Mouse (Mus musculus): ENCODE data around the gene Acsl5.

The Acsl5 gene

GRCm38 (mm10) chr19:55251383-55252124 lies at the start of gene Acsl5:
Gene Acsl5, plus strand, starts transcription at chr19:55251938.
- no peak for DNase-seq (ENCODE audit: low spot score in 2 of 2)

- no peak for DNase-seq (ENCODE audit: low spot score in 2 of 2)
These were observed 45.1 kb upstream of the Acsl5 start for GRCm38 (mm10) chr19:55206482-55207138.

GRCm38 (mm10) chr19:55207205-55207604 lies 44.5 kb upstream of the Acsl5 start:
- DNase-seq (ENCODE audit: low spot score in 2 of 2) = no peak

GRCm38 (mm10) chr19:55207746-55208538 lies 43.8 kb upstream of the Acsl5 start:
- DNase-seq (ENCODE audit: low spot score in 2 of 2) = no peak

GRCm38 (mm10) chr19:55208654-55209053 lies 43.1 kb upstream of the Acsl5 start:
- DNase-seq (ENCODE audit: low spot score in 2 of 2) = no peak

- DNase-seq (ENCODE audit: low spot score in 2 of 2) = no peak
These were observed 42.7 kb upstream of the Acsl5 start for GRCm38 (mm10) chr19:55209084-55209483.

GRCm38 (mm10) chr19:55211698-55212097 lies 40.0 kb upstream of the Acsl5 start:
- DNase-seq (ENCODE audit: low spot score in 2 of 2) = no peak

- peak in 1 of 2 experiments; percentile 41 for DNase-seq (ENCODE audit: low spot score in 2 of 2)
These were observed 38.0 kb upstream of the Acsl5 start for GRCm38 (mm10) chr19:55213617-55214340.

- peak in 1 of 2 experiments; percentile 51 for DNase-seq (ENCODE audit: low spot score in 2 of 2)
These were observed 34.9 kb upstream of the Acsl5 start for GRCm38 (mm10) chr19:55216876-55217275.

- DNase-seq (ENCODE audit: low spot score in 2 of 2) = no peak
These were observed 34.4 kb upstream of the Acsl5 start for GRCm38 (mm10) chr19:55217365-55217764.

GRCm38 (mm10) chr19:55218192-55218739 lies 33.5 kb upstream of the Acsl5 start:
- DNase-seq (ENCODE audit: low spot score in 2 of 2) = peak; percentile 47 to 82

- no peak for DNase-seq (ENCODE audit: low spot score in 2 of 2)
These were observed 33.0 kb upstream of the Acsl5 start for GRCm38 (mm10) chr19:55218741-55219221.

GRCm38 (mm10) chr19:55219359-55219758 lies 32.4 kb upstream of the Acsl5 start:
- peak in 1 of 2 experiments; percentile 58 for DNase-seq (ENCODE audit: low spot score in 2 of 2)

GRCm38 (mm10) chr19:55221208-55221607 lies 30.5 kb upstream of the Acsl5 start:
- DNase-seq (ENCODE audit: low spot score in 2 of 2) = no peak

- no peak for DNase-seq (ENCODE audit: low spot score in 2 of 2)
These were observed 29.5 kb upstream of the Acsl5 start for GRCm38 (mm10) chr19:55222268-55222667.

GRCm38 (mm10) chr19:55226621-55227020 lies 25.1 kb upstream of the Acsl5 start:
- DNase-seq (ENCODE audit: low spot score in 2 of 2) = no peak

- no peak for DNase-seq (ENCODE audit: low spot score in 2 of 2)
These were observed 24.6 kb upstream of the Acsl5 start for GRCm38 (mm10) chr19:55227135-55227534.

GRCm38 (mm10) chr19:55231081-55231480 lies 20.7 kb upstream of the Acsl5 start:
- no peak for DNase-seq (ENCODE audit: low spot score in 2 of 2)

GRCm38 (mm10) chr19:55232136-55232535 lies 19.6 kb upstream of the Acsl5 start:
- peak; percentile 16 to 59 for DNase-seq (ENCODE audit: low spot score in 2 of 2)

GRCm38 (mm10) chr19:55236026-55236425 lies 15.7 kb upstream of the Acsl5 start:
- no peak for DNase-seq (ENCODE audit: low spot score in 2 of 2)

- no peak for DNase-seq (ENCODE audit: low spot score in 2 of 2)
These were observed 15.2 kb upstream of the Acsl5 start for GRCm38 (mm10) chr19:55236564-55236963.

Data from urinary bladder, adult 18-20 months (tissue).